Mouse (Mus musculus) heart, postnatal 0 days (tissue): ENCODE data around the gene Stx3. TPM values are rescaled to one million over a fixed set of nuclear protein-coding genes. Genes with fewer than 3 reads are reported as not detected.

Experiments
- ATAC-seq: fragments of 200-750 bp; cut with Nextera tagmentation; 2 replicates; pipeline ENCODE4 v1.8.0; 2017; ENCODE audit warnings: low read depth, moderate number of reproducible peaks, moderate library complexity; ENCODE audit not compliant: insufficient read depth
- DNase-seq: peaks from one replicate; pipeline ENCODE4 v3.0.0-alpha.2; 2016; ENCODE audit warnings: low spot score
- H3K27ac ChIP-seq: fragments of 300-500 bp; sonication (generic); 2 replicates; pipeline ENCODE4 v1.5.1; 2014; ENCODE audit warnings: low read depth, mild to moderate bottlenecking
- H3K27me3 ChIP-seq: fragments of 300-500 bp; sonication (generic); 2 replicates; pipeline ENCODE4 v1.6.1; 2014; ENCODE audit warnings: low read length, mixed read lengths; ENCODE audit not compliant: control insufficient read depth, insufficient read depth
- H3K36me3 ChIP-seq: fragments of 300-500 bp; sonication (generic); replicated peaks from 2 replicates; pipeline ENCODE4 v1.6.1; 2014; ENCODE audit warnings: low read length, mixed read lengths; ENCODE audit not compliant: control insufficient read depth, insufficient read depth
- H3K4me1 ChIP-seq: fragments of 300-500 bp; sonication (generic); 2 replicates; pipeline ENCODE4 v1.6.1; 2014; ENCODE audit warnings: antibody characterized with exemption; ENCODE audit not compliant: control insufficient read depth, insufficient read depth
- H3K4me2 ChIP-seq: fragments of 300-500 bp; sonication (generic); 2 replicates; pipeline ENCODE4 v1.6.1; 2014; ENCODE audit warnings: low read depth, mild to moderate bottlenecking, low read length, moderate library complexity
- H3K4me3 ChIP-seq: fragments of 300-500 bp; sonication (generic); 2 replicates; pipeline ENCODE4 v1.5.1; 2014; ENCODE audit warnings: low read depth, low read length
- H3K9ac ChIP-seq: fragments of 300-500 bp; sonication (generic); replicated peaks from 2 replicates; pipeline ENCODE4 v1.6.1; 2014; ENCODE audit warnings: low read depth, low read length, mixed read lengths
- H3K9me3 ChIP-seq: fragments of 300-500 bp; sonication (generic); replicated peaks from 2 replicates; pipeline ENCODE4 v1.6.1; 2016; ENCODE audit warnings: low read length; ENCODE audit not compliant: control insufficient read depth
- CTCF ChIP-seq: IDR thresholded peaks from 2 replicates; pipeline ENCODE4 v1.5.1; 2016; ENCODE audit warnings: antibody characterized with exemption, control low read depth, low read depth
- EP300 ChIP-seq: IDR thresholded peaks from 2 replicates; pipeline ENCODE4 v1.6.1; 2016; ENCODE audit warnings: antibody characterized with exemption, low read depth
- WGBS: fragments of 180-500 bp; shearing (Covaris S2); extraction: QIAGEN DNeasy Blood & Tissue Kit; methylation state at CpG from one replicate; pipeline ENCODE4 v1.1.7; 2014; 5-methylcytosine and 5-hydroxymethylcytosine counted together
- polyA plus RNA-seq: library from polyadenylated mRNA; unstranded; fragments of >200 nt; fragmentation: Nextera tagmentation; extraction: Ambion mirVana; gene quantifications from 2 replicates; pipeline ENCODE4 v1.2.1, GENCODE M21; 2015
- total RNA-seq: library from RNA; depleted of rRNA; stranded (reverse); fragments of >200 nt; gene quantifications from 2 replicates; pipeline ENCODE4 v1.2.3, GENCODE M21; 2014; ENCODE audit warnings: low replicate concordance

The Stx3 gene
- total and polyA plus RNA-seq, 2 experiments from 2014 or later, result 6.3 to 10.6 TPM

- Histone ChIP-seq H3K27me3 (no peaks in the 10 kb centered on the region), H3K9ac (peak overlapping the region; percentile 34), H3K9me3 (no peaks in the 10 kb centered on the region), H3K36me3 (no peaks in the 10 kb centered on the region), H3K4me2 (peak overlapping the region; percentile 61), H3K4me3 (peak overlapping the region; percentile 54), H3K27ac (peak overlapping the region; percentile 31), H3K4me1 (peaks cover 6% of the 10 kb centered on the region; the same call in 1 of the 2 replicates)
- peak; percentile 72 for ATAC-seq
- DNase-seq, result peak; percentile 35
- under 1% methylated on average over 64 of the region's 83 CpGs for WGBS
- TF ChIP-seq EP300 (no peak), CTCF (no peak)
These were observed 732 bp downstream of the Stx3 start for GRCm38 (mm10) chr19:11818199-11819142.

GRCm38 (mm10) chr19:11817586-11817985, 1.6 kb downstream of the Stx3 start:
- H3K9me3 ChIP-seq, result no peaks in the 10 kb centered on the region
- no peaks in the 10 kb centered on the region for H3K27me3 ChIP-seq
- peak overlapping the region; percentile 61 for H3K4me2 ChIP-seq
- WGBS, result 26% methylated on average over 5 of the region's 5 CpGs
- no peak overlapping the region for H3K9ac ChIP-seq
- ATAC-seq (no peak), DNase-seq (no peak)
- no peak for TF ChIP-seq CTCF
- no peak for TF ChIP-seq EP300
- H3K4me3 ChIP-seq, result peak overlapping the region; percentile 54
- H3K4me1 ChIP-seq, result peaks cover 6% of the 10 kb centered on the region; the same call in 1 of the 2 replicates
- peak overlapping the region; percentile 31; the same call in 1 of the 2 replicates for H3K27ac ChIP-seq
- no peaks in the 10 kb centered on the region for H3K36me3 ChIP-seq

GRCm38 (mm10) chr19:11816706-11817105, 2.5 kb downstream of the Stx3 start:
- Histone ChIP-seq H3K36me3 (no peaks in the 10 kb centered on the region), H3K27ac (no peak overlapping the region), H3K9me3 (no peaks in the 10 kb centered on the region), H3K9ac (no peak overlapping the region), H3K4me3 (no peak overlapping the region), H3K4me1 (peaks cover 6% of the 10 kb centered on the region; the same call in 1 of the 2 replicates), H3K4me2 (no peak overlapping the region), H3K27me3 (no peaks in the 10 kb centered on the region)
- WGBS, result 30% methylated on average over 6 of the region's 6 CpGs
- no peak for TF ChIP-seq CTCF
- ATAC-seq (no peak), DNase-seq (no peak)

- H3K4me2 ChIP-seq, result no peak overlapping the region
- peaks cover 6% of the 10 kb centered on the region; the same call in 1 of the 2 replicates for H3K4me1 ChIP-seq
- no peaks in the 10 kb centered on the region for H3K36me3 ChIP-seq
- TF ChIP-seq EP300 (no peak), CTCF (no peak)
- no peak for DNase-seq
- no peak overlapping the region for H3K4me3 ChIP-seq
- H3K9ac ChIP-seq, result no peak overlapping the region
- no peaks in the 10 kb centered on the region for H3K9me3 ChIP-seq
- 77% methylated on average over 6 of the region's 6 CpGs for WGBS
- no peak for ATAC-seq
- peak overlapping the region; percentile 81; the same call in 1 of the 2 replicates for H3K27ac ChIP-seq
- H3K27me3 ChIP-seq, result no peaks in the 10 kb centered on the region
These were observed 4.4 kb downstream of the Stx3 start for GRCm38 (mm10) chr19:11814742-11815333.

- Histone ChIP-seq H3K27me3 (no peaks in the 10 kb centered on the region), H3K36me3 (no peaks in the 10 kb centered on the region), H3K4me3 (no peak overlapping the region), H3K9me3 (no peaks in the 10 kb centered on the region), H3K4me2 (no peak overlapping the region), H3K9ac (no peak overlapping the region), H3K4me1 (no peaks in the 10 kb centered on the region), H3K27ac (peak overlapping the region; percentile 81)
- peak; percentile 36 for DNase-seq
- TF ChIP-seq EP300 (peak; percentile 49; the same call in 1 of the 2 replicates), CTCF (no peak)
- peak; percentile 74 for ATAC-seq
- whole genome bisulfite sequencing, result 21% methylated on average over 8 of the region's 8 CpGs
These were observed 5.6 kb downstream of the Stx3 start for GRCm38 (mm10) chr19:11813649-11814048.
